Mouse (Mus musculus) urinary bladder, postnatal 10 days (tissue): ENCODE measurements around the gene Ntm.

Experiments used
- DNase-seq: peaks from one replicate; pipeline ENCODE4 v3.0.0; 2022; ENCODE audit warnings: low spot score

The Ntm gene

DNA sequence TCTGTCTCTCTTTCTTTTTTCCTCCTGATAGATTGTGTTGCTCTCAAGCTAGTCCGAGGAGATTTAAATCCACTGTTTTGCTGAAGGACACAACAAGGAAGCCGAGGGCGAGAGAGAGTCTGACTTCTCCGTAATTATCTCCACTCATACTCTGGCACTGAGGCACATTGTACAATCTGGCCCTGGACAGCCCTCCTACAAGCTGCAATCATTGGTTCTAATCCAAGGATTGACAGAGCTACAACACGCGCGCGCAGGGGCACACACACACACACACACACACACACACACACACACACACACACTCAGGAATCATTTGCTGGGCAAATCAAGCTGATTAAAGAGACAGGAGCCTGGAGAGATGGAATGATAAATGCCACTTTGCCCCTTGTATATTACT is at the start of gene Ntm:
TSS of gene Ntm (minus strand) at position 164 of the 400 bp plus-strand sequence.
- DNase-seq: no peak

DNA sequence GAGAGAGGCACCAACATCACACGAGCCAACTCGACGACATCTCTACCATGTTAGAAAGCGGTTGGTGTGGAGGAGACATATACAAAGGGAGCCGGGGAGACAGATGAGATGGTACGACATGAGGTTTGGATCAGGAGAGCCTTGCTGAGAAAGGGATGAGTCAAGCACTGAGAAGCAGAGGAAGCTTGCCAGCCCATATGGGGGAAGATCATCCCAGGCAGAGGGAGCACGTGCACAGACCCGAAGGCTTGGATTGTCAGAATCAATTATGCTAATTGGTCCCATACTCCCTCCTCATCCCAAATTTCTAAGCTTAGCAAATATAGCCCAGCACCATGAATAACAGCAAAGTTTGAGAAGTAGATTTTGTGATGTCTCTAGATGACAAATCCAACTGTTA is 42.8 kb upstream of the Ntm start:
- DNase-seq: no peak

DNA sequence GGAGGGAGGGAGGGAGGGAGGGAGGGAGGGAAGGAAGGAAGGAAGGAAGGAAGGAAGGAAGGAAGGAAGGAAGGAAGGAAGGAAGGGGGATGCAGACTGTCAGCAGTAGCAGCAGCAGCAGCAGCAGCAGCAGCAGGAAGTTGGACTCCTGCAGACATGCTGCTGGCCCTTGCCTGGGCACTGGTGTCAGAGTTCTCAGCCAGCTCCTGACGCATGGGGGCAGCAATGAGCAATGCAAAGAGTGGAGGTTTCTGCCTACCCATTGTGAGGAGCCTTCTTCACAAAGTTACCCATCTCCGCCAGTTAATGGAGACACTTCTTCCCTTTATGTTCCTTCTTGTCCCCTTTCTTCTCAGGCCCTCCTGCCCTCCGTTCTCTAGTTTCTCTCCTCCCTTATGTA is 40.7 kb upstream of the Ntm start:
- DNase-seq: peak; percentile 26

DNA sequence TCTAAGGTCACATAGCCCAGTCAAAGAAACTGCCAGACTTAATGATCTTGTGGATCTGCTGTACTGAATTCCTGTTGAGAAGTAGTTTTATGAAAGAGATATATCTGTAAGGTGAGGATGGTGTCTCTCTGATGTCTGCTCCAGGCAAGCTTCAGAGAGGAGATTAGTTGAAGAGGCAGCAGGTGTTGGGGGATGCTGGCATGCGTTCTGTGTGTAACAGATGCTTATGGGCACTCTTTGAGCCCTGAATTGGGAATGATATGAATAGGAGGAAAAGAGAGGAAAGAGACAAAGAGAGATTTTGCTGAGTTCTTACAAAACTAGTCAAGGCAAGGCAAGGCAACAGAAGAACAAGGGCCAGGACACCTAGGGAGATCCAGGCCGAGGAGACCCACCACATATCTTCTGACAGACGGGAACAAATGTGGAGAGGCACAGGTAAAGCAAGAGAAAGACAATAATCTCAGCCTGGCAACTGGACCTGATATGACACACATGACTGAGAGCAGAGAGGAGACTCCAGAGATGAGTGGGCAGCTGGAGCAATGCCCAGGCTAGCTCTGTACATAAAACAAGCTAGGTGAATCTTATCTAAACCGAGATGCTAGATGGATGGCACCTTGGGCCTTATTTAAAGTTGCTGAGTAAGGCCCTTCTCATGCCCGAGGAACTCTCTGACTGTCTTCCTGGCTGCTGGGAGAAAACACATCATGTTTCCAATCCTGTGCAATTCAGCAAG is 18.4 kb upstream of the Ntm start:
- no peak for DNase-seq

DNA sequence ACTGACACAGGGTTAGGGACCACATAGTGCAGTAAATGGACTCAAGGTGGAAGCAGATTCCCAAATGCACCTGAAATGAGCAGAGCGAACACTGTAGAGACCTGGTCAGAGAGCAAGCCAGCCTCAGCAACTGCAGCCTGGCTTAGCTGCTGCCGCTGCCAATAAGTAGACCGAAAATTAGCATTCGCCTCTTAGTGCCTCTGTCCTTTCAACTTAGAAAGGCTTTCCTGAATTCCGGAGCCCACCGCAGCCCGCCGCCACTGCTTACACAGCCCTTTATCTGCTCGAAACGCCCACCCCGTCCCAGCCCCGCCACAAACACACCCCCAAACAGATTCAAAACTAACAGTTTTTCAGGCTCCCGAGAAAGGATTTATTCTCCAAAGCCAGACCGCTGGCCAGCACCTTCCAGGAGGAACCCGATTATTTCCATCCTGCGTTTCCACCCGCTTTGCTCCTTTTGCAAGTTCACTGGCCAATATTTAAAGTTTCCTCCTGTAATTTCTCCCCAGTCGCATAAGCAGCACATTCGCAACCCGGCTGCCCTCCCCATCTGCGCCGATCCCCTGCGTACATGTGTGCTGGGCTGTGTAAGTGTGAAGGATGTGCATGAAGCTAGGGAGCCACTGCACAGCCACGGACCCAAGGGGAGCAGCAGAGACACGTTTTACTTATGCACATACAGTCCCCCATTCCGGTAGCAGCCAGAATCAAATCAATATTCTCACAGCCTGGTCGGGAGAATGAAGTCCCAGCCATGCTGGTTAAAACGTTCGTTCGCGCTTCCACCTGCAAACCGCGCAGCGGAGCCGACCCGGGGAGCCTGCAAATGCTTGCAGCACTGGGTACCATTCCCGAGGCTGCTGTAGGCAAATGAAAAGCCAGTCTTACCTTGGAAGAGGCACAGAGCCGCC is 730 bp downstream of the Ntm start:
- DNase-seq: no peak

GRCm38 (mm10) chr9:29961512-29961911 is 1.4 kb downstream of the Ntm start:
- no peak for DNase-seq

DNA sequence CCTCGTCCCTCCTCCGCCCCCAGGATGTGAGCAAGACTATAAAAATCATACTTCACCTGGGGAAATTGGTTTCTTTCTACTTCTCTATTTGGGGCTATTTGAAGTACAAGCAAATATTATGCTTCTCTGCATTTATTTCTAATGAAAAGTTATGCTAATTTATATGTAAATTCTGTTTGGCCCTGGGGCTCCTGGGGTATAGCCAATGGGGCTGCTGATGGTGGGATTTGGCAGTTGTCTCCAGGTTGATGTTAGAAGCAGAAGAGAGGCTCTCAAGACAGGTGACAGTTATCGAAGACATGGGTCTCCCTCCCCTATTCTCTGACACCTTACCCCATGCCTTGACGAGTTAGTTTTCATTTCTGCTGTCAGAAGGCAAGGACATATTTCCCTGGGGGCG is 2.2 kb downstream of the Ntm start:
- DNase-seq: no peak

- DNase-seq: no peak
These were observed 2.7 kb downstream of the Ntm start for GRCm38 (mm10) chr9:29960236-29960635.

DNA sequence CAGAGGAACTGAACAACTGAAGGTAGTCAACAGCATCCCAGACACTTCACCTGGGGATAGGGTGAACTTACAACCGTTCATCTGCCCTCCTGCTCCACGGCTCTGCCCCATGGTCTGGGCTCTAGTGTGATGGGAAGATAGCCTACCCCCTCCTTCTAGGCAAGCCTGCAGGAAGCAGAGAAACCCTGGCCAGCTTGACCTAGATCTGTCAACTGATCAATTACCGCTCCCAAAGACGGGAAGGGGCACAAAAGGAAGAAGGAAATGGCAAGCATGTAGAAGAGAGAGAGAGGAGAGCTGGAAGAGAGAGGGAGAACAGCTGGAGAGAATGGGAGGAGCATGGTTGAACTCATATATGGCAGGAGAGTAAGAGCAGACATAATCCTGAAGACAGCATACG is 6.0 kb downstream of the Ntm start:
- DNase-seq: no peak

GRCm38 (mm10) chr9:29954031-29954430 is 8.9 kb downstream of the Ntm start:
- no peak for DNase-seq

GRCm38 (mm10) chr9:29949041-29949440 is 13.9 kb downstream of the Ntm start:
- DNase-seq: no peak

DNA sequence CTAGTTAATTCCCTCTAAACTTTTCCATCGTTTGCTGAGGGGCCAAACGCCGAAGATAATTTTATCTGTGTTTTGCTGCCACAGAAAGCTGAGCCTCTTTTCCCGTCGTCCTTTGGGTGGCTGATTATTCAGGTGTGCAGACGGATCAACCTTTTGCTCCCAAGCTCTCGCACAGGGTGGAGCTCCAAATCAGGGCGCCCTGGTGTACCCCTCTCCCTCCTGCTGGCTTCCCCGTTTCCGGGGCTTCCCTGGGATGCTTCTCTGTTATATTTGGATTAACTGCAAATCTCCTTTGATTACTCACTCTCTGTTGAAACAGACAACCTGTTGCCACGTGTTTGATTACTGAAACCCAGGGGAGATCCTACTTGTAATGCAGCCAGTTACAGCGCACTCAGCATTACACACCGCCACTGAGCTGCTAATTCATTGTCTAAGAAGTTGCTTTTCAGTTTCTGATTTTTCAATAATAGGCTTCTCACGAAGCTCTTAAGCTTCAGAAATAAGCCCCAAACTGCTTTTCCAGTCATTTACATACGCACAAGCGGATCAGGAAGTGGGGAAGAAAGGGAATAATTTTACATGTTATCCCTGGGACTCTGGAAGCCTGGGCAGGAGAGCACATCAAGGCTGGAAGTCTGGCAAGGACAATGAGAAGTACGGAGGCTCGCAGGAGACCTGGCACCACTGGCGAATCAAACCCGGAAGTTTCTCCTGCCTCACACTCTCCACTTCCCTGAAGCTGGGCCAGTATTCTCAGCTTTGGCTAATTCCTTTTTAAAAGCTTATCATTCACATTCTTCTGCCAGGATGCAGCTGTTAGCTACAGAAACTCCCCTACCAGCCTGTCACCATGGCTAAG is 19.5 kb downstream of the Ntm start:
- no peak for DNase-seq

DNA sequence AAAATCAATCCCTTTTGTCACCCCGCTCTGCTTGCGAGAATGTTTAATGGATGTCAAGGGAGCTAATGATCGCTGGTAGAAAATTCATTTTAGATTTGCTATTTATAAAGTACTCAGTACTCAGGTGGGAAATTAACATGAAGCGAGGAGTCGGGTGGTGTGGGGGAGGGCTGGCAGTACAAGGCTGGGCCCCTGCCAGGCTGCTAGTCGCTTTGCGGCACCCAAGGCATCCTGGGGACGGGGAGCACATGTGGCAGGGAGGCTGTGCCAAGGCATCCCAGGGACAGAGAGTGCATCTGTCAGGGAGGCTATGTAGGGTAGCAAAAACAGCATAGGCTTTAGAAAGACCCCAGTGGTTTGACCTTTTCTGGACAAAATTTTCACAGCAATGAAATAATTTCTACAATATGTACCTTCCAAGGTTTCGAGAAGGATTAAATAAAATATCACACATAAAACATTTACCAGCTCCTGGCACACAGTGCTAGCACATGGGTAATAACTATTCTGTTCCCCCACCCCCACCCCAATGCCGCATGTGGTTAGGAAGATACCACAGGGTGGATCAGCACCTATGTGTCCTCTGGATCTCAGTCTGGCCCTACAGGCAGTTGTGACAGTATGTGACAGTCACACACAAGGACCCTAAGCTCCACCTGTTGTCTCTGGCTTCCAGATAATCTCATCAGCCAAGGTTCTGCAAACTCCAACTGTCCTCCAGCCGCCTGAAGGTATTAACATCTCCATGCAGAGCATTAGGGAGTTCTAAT is 20.6 kb downstream of the Ntm start:
- no peak for DNase-seq

- no peak for DNase-seq
These were observed 23.4 kb downstream of the Ntm start for GRCm38 (mm10) chr9:29939517-29940034.

- no peak for DNase-seq
These were observed 34.1 kb downstream of the Ntm start for GRCm38 (mm10) chr9:29928796-29929195.

- DNase-seq: no peak
These were observed 37.6 kb downstream of the Ntm start for GRCm38 (mm10) chr9:29925382-29925781.

DNA sequence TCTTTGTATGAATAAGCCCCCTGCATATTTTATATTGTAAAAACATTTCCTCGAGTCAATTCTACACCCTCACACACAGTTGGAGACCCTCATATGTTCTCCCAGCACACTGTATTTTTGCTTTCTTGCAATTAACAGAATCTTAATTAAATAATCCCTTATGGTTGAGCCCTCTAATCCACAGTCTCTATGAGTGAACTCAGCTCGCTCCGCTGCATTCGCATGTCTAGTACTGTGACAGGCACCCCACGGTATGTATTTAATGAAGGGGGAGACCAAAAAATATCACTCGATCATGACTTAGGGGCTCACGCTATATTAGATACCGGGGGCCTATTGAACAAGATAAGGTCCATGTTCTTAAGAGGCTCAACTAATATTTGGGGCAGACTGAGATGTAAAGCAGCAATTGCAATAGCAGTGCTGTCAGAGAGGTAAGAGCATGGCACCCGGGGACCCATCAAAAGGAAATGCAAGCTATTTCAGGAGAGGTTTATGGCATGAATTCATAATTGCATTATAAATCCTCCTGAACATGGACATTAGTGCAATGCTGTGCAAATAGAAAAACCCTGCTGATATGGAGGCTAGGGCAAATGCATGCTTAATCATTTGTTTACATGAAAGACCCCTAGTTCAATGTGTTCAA is 64.4 kb downstream of the Ntm start:
- DNase-seq: no peak

DNA sequence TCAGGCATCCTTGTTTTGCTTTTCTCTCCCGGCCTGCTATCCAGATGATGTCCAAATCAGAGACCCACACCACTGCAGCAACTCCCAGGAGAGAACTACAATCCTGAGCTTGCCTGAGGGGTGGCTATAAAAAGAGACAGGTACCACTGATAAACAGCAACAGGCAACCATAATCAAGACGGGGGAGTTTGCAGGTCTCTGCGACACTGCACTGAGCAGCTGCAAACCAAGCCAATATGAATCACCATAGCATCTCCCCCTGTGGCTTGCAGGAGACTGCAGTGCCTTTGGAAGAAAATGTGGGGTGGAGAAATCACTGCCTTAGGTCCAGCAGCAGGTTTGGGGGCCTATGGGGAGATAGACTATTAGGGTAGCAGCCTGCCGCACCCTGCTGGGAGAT is 65.5 kb downstream of the Ntm start:
- DNase-seq: no peak

- DNase-seq: no peak
These were observed 70.1 kb downstream of the Ntm start for GRCm38 (mm10) chr9:29892792-29893191.

DNA sequence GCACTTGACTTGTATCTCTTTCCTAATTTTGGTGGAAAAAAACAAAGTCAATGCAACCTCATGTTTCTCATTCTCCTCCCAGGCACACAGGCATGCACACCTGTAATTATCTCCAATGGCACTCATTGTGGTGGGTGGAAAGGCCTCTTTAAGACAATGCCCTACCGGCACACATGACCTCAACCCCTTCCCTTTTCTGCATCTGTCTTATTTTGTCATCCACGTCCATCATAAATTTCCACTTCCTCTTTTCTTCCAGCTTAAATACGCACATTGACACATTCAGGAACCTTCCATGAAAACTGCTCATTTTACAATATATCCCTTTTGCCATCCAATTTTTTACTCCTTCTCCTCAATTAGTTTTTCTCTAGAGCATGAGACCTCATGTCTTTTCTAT is 74.2 kb downstream of the Ntm start:
- no peak for DNase-seq

GRCm38 (mm10) chr9:29887924-29888323 is 75.0 kb downstream of the Ntm start:
- DNase-seq: no peak
